Mouse (Mus musculus) midbrain, embryonic 11.5 days (tissue): ENCODE measurements at regions not wholly inside any gene's neighbourhood (a gene's known extent, or its start where the extent isn't known, plus 50 kb on each side); places are given as distances from the start of the nearest gene placed in this dataset.

Experiments used
- ATAC-seq: fragments of 200-750 bp; cut with Nextera tagmentation; 2 replicates; pipeline ENCODE4 v1.8.0; 2017; ENCODE audit warnings: moderate TSS enrichment, moderate library complexity; ENCODE audit not compliant: low FRiP score
- DNase-seq: peaks from one replicate; pipeline ENCODE4 v3.0.0; 2015; ENCODE audit warnings: low spot score; ENCODE audit errors: missing footprints
- H3K27ac ChIP-seq: fragments of 300-500 bp; sonication (generic); 2 replicates; pipeline ENCODE4 v1.5.1; 2014; ENCODE audit warnings: low read depth, low read length
- H3K27me3 ChIP-seq: fragments of 300-500 bp; sonication (generic); 2 replicates; pipeline ENCODE4 v1.6.1; 2014; ENCODE audit warnings: mild to moderate bottlenecking, low read length, moderate library complexity, mixed read lengths; ENCODE audit not compliant: control insufficient read depth, insufficient read depth
- H3K36me3 ChIP-seq: fragments of 300-500 bp; sonication (generic); 2 replicates; pipeline ENCODE4 v1.6.1; 2014; ENCODE audit warnings: mild to moderate bottlenecking, low read length, moderate library complexity, mixed read lengths; ENCODE audit not compliant: control insufficient read depth, insufficient read depth
- H3K4me1 ChIP-seq: fragments of 300-500 bp; sonication (generic); 2 replicates; pipeline ENCODE4 v1.6.1; 2014; ENCODE audit warnings: low read length; ENCODE audit not compliant: control insufficient read depth, insufficient read depth
- H3K4me2 ChIP-seq: fragments of 300-500 bp; sonication (generic); 2 replicates; pipeline ENCODE4 v1.6.1; 2014; ENCODE audit warnings: mild to moderate bottlenecking, moderate library complexity
- H3K4me3 ChIP-seq: fragments of 300-500 bp; sonication (generic); 2 replicates; pipeline ENCODE4 v1.5.1; 2014; ENCODE audit warnings: low read depth, low read length
- H3K9ac ChIP-seq: fragments of 300-500 bp; sonication (generic); 2 replicates; pipeline ENCODE4 v1.6.1; 2014; ENCODE audit warnings: low read length
- H3K9me3 ChIP-seq: fragments of 300-500 bp; sonication (generic); 2 replicates; pipeline ENCODE4 v1.6.1; 2016; ENCODE audit warnings: low read length; ENCODE audit not compliant: control insufficient read depth
- WGBS: fragments of 180-500 bp; shearing (Covaris S2); extraction: QIAGEN DNeasy Blood & Tissue Kit; methylation state at CpG from one replicate; pipeline ENCODE4 v1.1.7; 2014; 5-methylcytosine and 5-hydroxymethylcytosine counted together

GRCm38 (mm10) chr9:67630173-67630572 is 70.7 kb upstream of the Tln2 start:
- ATAC-seq (no peak), DNase-seq (no peak)
- H3K9ac ChIP-seq: no peak overlapping the region
- H3K27ac ChIP-seq: no peak overlapping the region
- WGBS: 78% methylated on average over 3 of the region's 3 CpGs
- H3K4me2 ChIP-seq: no peak overlapping the region
- no peak overlapping the region for H3K4me3 ChIP-seq
- H3K4me1 ChIP-seq: peaks cover 2% of the 10 kb centered on the region
- no peaks in the 10 kb centered on the region for H3K36me3 ChIP-seq
- H3K9me3 ChIP-seq: no peaks in the 10 kb centered on the region
- peaks cover 18% of the 10 kb centered on the region for H3K27me3 ChIP-seq

- Histone ChIP-seq H3K27me3 (peaks cover 18% of the 10 kb centered on the region), H3K9me3 (no peaks in the 10 kb centered on the region), H3K4me1 (peaks cover 2% of the 10 kb centered on the region), H3K4me2 (peak overlapping the region; percentile 99), H3K36me3 (no peaks in the 10 kb centered on the region), H3K9ac (no peak overlapping the region), H3K4me3 (peak overlapping the region; percentile 82; the same call in 1 of the 2 replicates), H3K27ac (no peak overlapping the region)
- ATAC-seq (no peak), DNase-seq (peak; percentile 83)
- WGBS: 2% methylated on average over 6 of the region's 6 CpGs
Observed at GRCm38 (mm10) chr9:67631741-67632243, 72.3 kb upstream of the Tln2 start.

- ATAC-seq (peak; percentile 65), DNase-seq (peak; percentile 95)
- under 1% methylated on average over 40 of the region's 40 CpGs for WGBS
- H3K9ac ChIP-seq: peak overlapping the region; percentile 92
- H3K4me2 ChIP-seq: peak overlapping the region; percentile 99
- H3K36me3 ChIP-seq: no peaks in the 10 kb centered on the region
- H3K4me1 ChIP-seq: peaks cover 2% of the 10 kb centered on the region
- H3K27me3 ChIP-seq: peaks cover 18% of the 10 kb centered on the region
- no peak overlapping the region for H3K27ac ChIP-seq
- H3K4me3 ChIP-seq: peak overlapping the region; percentile 82
- no peaks in the 10 kb centered on the region for H3K9me3 ChIP-seq
Observed at GRCm38 (mm10) chr9:67632521-67633025, 73.1 kb upstream of the Tln2 start.

GRCm38 (mm10) chr9:67633026-67633741 is 73.7 kb upstream of the Tln2 start:
- ATAC-seq: peak; percentile 47
- peak overlapping the region; percentile 99 for H3K4me2 ChIP-seq
- peak overlapping the region; percentile 92 for H3K9ac ChIP-seq
- no peaks in the 10 kb centered on the region for H3K36me3 ChIP-seq
- H3K27me3 ChIP-seq: peaks cover 18% of the 10 kb centered on the region
- peaks cover 2% of the 10 kb centered on the region for H3K4me1 ChIP-seq
- under 1% methylated on average over 50 of the region's 50 CpGs for WGBS
- H3K9me3 ChIP-seq: no peaks in the 10 kb centered on the region
- peak overlapping the region; percentile 82 for H3K4me3 ChIP-seq
- H3K27ac ChIP-seq: 0 out of 2 replicates have a peak overlapping the region, but pooled peaks have one; percentile 8
- peak; percentile 98 for DNase-seq

- under 1% methylated on average over 61 of the region's 61 CpGs for WGBS
- Histone ChIP-seq H3K9me3 (no peaks in the 10 kb centered on the region), H3K27ac (peak overlapping the region; percentile 8; the same call in 1 of the 2 replicates), H3K4me3 (peak overlapping the region; percentile 82), H3K27me3 (peaks cover 18% of the 10 kb centered on the region), H3K4me2 (peak overlapping the region; percentile 99), H3K36me3 (no peaks in the 10 kb centered on the region), H3K9ac (peak overlapping the region; percentile 92), H3K4me1 (peaks cover 2% of the 10 kb centered on the region)
- ATAC-seq (peak; percentile 86), DNase-seq (peak; percentile 97)
Observed at GRCm38 (mm10) chr9:67633761-67634441, 74.4 kb upstream of the Tln2 start.

- Histone ChIP-seq H3K4me1 (no peaks in the 10 kb centered on the region), H3K4me2 (no peak overlapping the region), H3K4me3 (no peak overlapping the region), H3K36me3 (no peaks in the 10 kb centered on the region), H3K27ac (no peak overlapping the region), H3K27me3 (no peaks in the 10 kb centered on the region), H3K9me3 (no peaks in the 10 kb centered on the region), H3K9ac (no peak overlapping the region)
- WGBS: 91% methylated on average over 2 of the region's 2 CpGs
- no peak for DNase-seq
- ATAC-seq: no peak
Observed at GRCm38 (mm10) chr9:67646820-67647219, 87.3 kb upstream of the Tln2 start.

- ATAC-seq: no peak
- Histone ChIP-seq H3K9ac (no peak overlapping the region), H3K9me3 (no peaks in the 10 kb centered on the region)
Observed at GRCm38 (mm10) chr9:67664773-67665172, 94.5 kb upstream of the C2cd4b start.

GRCm38 (mm10) chr9:67670261-67671020 is 88.8 kb upstream of the C2cd4b start:
- Histone ChIP-seq H3K27me3 (no peaks in the 10 kb centered on the region), H3K27ac (no peak overlapping the region), H3K36me3 (no peaks in the 10 kb centered on the region), H3K4me3 (no peak overlapping the region), H3K4me2 (no peak overlapping the region), H3K4me1 (no peaks in the 10 kb centered on the region), H3K9ac (no peak overlapping the region), H3K9me3 (no peaks in the 10 kb centered on the region)
- no peak for ATAC-seq
- DNase-seq: no peak
- 87% methylated on average over 12 of the region's 12 CpGs for WGBS

More at GRCm38 (mm10) chr9:67664773-67665172, 94.5 kb upstream of the C2cd4b start:
- H3K4me3 ChIP-seq: no peak overlapping the region
- no peak for DNase-seq
- H3K27ac ChIP-seq: no peak overlapping the region
- no peaks in the 10 kb centered on the region for H3K4me1 ChIP-seq
- no peaks in the 10 kb centered on the region for H3K27me3 ChIP-seq
- no peak overlapping the region for H3K4me2 ChIP-seq
- H3K36me3 ChIP-seq: no peaks in the 10 kb centered on the region
